Comparison of ENCODE assay signal across 8 mouse cellular contexts in the genomic region with DNA sequence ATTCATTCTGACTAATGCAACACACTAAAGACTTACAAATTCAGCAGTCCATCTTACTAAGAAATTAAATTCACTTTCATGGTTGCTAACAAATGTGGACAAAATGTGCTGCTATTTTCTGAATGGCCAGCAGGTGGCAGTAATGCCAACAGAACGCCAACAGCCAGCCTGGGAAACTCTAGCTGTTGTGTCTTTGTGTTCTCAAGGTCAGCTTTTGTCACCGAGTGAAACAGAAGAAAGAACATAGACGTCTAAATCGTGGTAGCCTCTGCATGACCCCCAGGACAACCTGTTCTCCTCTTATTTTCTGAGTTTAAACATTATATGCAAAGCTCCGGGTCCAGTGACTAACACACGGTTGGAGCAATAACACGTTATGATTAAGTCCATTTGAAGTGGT. TPM values are rescaled to one million over a fixed set of nuclear protein-coding genes. Genes with fewer than 3 reads are reported as not detected.
DNase-seq lines count a peak whose midpoint lies in the region; ATAC-seq lines count a peak whose summit lies in the region.

No protein-coding gene starts in this region.

- H3K9ac ChIP-seq in lung, embryonic 16.5 days (ENCODE audit: low read length), result peak overlapping the region; percentile 11; the same call in 1 of the 2 replicates

- H3K27ac ChIP-seq in lung, embryonic 16.5 days (ENCODE audit: low read length), result no peak overlapping the region

- H3K27me3 ChIP-seq in lung, embryonic 16.5 days (ENCODE audit: control insufficient read depth, insufficient read depth, low read depth, low read length), result no peaks in the 10 kb centered on the region

- peak overlapping the region; percentile 35 for H3K4me2 ChIP-seq in lung, embryonic 16.5 days (ENCODE audit: low read depth, low read length)

- no peaks in the 10 kb centered on the region for H3K36me3 ChIP-seq in lung, embryonic 16.5 days (ENCODE audit: control insufficient read depth, insufficient read depth, low read length)

- 0 out of 2 replicates have a peak, but pooled peaks cover 2% of the 10 kb centered on the region for H3K4me1 ChIP-seq in lung, embryonic 16.5 days (replicated peaks; ENCODE audit: control insufficient read depth, insufficient read depth, low read length)

- no peak overlapping the region for H3K4me3 ChIP-seq in lung, embryonic 16.5 days (ENCODE audit: low read length)

- 18% methylated on average over 7 of the region's 7 CpGs for WGBS in large intestine, adult 2 months
- 28% methylated on average over 7 of the region's 7 CpGs for WGBS in lung, embryonic 16.5 days

- no peaks in the 10 kb centered on the region for H3K9me3 ChIP-seq in lung, embryonic 16.5 days (ENCODE audit: control insufficient read depth, low read length)

- peak; percentile 89 for DNase-seq in 416B (ENCODE audit: low read depth)
- peak; percentile 87 for DNase-seq in MN1 (ENCODE audit: low spot score)
- DNase-seq in cerebellum, adult 8-10 months, result peak; percentile 51
- DNase-seq in gastrocnemius, postnatal 10 days, result peak; percentile 53
- DNase-seq in large intestine, adult 2 months (ENCODE audit: low read depth, low spot score), result peak; percentile 48
- DNase-seq in ovary, postnatal 36 days (ENCODE audit: low spot score), result peak; percentile 51
- peak; percentile 67 for DNase-seq in thymus, postnatal 25 days

- ATAC-seq in lung, embryonic 16.5 days (ENCODE audit: low read depth), result no peak

RNA-seq across cellular contexts. Expression of gene Rpap3, which starts 38.2 kb away (rescaled TPM):
- 10 to 100 TPM; 10.2 to 13.2 TPM for total RNA-seq in gastrocnemius, postnatal 10 days (2021)
- 2.4 and 3.3 TPM in 2 replicates for polyA plus RNA-seq in large intestine, adult 2 months (2012; rRNA removed)
- 20.5 and 25.2 TPM in 2 replicates for polyA plus RNA-seq in lung, embryonic 16.5 days (2015; fragmentation: Nextera tagmentation; extraction: Ambion mirVana)
